Mouse (Mus musculus) c-Kit-positive CD71-positive TER-119-negative erythroid progenitor cells, embryonic 14.5 days (primary cell): ENCODE measurements around the gene Slc17a3.
A peak's percentile ranks its signal among the peaks of the same experiment; 100 is the strongest.

Source experiments
- DNase-seq: peaks from one replicate; pipeline ENCODE4 v3.0.0-alpha.2; 2013; ENCODE audit warnings: low read depth

Slc17a3 gene

DNA sequence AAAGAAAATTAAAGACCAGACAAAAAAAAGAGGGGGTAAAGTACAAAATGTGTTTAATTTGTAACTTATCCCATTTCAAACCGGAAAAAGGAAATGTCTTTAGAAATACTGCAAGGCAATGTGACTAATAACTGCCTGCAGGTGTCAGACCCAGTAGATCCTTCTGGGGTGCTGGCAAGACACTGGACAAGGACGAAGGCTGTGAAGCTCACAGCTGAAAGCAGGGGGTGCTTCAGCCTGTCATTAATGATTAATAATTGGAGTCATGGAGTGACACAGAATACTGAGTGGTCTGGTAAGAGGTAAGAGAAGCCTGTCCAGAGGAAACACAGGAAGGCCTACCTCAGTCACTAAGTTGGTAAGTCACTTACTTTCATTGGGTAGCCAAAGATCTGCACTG is at the start of gene Slc17a3:
Slc17a3 (plus strand) TSS at position 127 of the 400 bp plus-strand sequence.
- no peak for DNase-seq

DNA sequence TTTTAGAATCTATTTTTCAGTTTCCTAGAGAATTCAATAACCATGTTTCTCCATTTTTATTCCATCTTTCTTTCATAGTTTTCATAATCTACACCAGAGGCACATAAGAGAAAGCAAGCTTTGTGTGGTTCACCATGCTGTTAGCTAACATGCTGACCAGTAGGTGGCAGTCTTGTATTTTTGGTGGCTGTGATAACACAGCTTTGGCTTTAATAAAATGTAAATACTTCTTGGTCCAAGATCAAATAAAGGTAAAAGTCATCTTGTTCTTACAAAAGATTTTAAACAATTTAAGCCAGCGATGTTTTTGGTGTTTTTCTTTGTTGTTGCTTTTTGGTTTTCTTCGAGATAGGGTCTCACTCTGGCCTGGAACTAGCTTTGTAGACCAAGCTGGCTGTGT is 46.7 kb upstream of the Slc17a3 start:
- peak; percentile 53 for DNase-seq

DNA sequence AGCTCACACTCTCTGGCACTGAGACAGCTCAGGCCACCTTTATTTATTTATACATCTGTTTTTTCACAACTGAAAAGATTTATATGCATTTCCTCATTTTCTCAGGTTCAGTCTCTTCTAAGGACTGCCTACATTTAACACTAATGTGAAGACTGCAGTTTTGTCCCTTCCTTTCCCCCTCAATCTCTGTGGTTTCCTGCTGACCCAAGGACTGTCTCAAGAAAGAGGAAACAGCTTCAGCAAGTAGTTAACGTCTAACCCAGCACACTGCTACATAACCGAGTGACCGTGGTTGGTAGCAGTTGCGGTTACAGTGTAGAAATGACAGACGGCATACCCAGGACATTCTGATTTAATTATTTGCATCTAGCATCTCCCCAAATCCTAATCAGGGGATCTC is 39.8 kb upstream of the Slc17a3 start:
- no peak for DNase-seq

DNA sequence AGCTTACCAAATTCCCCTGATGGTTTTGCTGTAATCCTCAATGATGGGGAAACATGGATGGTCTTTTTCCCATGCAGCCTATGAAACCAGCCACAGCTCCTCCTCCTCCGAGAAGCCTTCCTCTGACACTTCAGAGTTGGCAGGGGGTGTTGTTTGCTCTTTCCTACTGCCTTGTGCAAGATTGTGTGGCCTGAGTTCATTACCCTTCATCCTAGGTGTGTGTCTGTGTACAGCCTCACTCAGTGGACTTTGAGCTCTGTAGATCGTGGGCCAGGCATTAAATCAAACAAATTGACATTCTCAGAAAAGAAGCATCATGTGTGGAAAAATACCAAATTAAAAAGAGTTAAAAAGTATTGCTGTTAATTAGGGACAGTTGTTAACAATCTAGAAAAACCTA is 34.7 kb upstream of the Slc17a3 start:
- no peak for DNase-seq

DNA sequence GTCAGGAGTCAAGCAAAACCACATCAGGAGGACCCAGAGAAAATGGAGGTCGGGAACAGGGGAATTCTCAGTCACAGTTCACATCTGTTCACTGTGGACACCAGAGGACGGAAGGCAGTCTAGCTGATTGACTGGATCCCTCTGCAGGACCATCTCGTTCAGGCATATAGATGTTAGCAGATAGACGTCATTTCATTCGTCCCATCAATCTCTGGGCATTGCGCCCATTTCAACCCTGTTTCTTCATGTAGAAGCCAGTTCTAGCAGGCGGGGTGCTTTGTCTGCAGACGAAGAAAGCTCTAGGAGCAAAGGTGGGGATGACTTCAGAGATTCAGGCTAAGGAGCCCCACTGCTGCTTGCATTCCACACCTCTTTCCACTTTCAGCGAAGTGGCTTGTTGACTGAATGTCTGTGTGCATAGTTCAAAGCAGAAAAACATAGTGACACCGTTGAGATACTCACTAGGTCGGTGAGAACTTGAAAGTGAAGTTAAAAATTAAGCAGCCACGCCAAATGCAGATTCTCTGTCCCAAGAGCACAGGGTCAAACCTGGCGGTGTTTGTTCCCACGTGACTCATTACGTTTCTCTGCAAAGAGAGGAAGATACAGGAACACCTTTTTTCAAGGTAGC is 32.7 kb upstream of the Slc17a3 start, which contains the start of gene Slc17a2:
Slc17a2 (plus strand) TSS at position 572 of the 631 bp plus-strand sequence.
- no peak for DNase-seq

DNA sequence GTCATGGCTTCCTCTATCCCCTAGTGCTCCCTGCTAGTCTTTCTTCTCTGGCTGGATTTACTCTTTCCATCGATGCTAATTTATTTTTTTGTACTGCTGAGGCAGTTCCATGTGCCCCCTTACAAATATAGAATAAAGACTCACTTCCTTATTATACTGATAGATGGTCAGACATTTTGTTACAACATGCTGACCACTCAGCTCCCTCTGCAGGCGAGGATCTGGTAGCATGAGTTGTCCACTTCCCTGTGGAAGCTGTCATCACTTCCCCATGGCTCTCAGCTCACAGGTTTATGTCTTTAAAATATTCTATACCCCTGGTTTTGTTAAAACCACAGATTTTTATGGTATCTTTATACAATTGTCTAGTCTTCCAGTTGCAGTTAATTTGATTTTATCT is 23.1 kb upstream of the Slc17a3 start:
- no peak for DNase-seq

DNA sequence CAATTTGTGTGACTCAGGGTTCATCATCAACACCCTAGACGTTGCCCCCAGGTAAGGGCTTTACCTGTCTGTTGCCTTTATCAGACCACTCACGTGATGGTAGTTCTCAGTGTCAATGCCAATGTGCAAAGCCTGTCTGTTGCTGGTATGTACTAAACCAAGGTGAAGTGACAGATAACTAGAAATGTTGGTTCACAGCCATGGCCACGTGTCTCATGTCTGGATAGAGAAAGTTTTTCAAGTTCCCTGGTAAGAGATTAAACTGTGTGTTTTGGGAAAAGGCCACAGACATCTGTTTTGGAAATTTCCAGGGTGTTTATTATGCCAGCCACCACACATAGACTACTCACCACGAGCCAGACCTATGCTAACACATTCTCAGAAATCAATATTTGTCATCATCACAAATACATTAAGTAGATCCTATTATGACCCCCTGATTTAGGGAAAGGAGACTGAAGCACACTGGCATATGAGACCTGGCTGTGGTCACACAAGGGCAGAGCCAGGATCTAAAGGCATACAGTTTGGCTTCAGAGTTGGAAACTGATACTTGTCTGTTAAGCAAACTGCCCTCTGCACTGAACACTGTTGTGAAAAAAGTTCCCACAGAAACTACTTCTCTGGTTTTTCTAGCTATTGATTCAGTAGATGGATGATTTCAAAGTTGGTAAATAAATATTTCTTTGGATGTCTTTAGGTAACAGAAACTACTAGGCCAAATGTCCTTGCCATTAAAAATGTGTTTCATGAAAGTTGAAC is 18.9 kb upstream of the Slc17a3 start:
- no peak for DNase-seq

DNA sequence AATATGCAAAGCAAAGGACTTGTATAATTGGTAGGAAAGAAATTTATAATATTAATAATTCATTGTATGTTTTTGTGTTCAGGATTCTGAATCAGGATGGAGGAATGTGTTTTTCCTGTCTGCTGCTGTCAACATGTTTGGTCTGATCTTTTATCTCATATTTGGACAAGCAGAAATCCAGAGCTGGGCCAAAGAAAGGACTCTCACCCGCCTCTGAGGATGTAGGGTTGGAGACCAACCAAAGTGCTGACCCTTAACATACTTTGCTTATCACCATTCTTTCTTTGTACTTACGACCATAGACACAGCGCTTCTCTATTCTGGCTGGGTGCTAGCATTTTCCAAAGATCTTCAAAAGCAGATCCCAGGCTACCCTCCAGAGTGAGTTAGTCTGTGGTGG is 17.0 kb upstream of the Slc17a3 start:
- DNase-seq, result no peak

DNA sequence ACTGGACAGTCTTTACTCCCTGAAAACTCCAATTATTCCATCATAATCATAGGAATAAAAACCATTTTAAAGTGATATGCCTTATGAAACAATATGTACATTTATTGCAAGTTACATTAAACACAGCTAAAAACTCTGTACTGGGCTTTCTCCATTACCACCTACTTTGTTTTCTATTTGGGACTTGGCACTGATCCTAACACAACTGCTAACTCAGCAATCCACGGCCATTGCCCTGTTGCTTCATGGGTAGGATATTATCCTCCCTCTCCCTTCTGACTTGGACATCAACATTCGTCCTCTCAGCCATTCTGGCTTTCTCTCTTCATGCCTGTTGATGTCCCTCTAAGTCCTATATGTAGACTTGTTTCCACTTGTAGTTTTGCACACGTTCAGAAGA is 12.6 kb upstream of the Slc17a3 start:
- no peak for DNase-seq

DNA sequence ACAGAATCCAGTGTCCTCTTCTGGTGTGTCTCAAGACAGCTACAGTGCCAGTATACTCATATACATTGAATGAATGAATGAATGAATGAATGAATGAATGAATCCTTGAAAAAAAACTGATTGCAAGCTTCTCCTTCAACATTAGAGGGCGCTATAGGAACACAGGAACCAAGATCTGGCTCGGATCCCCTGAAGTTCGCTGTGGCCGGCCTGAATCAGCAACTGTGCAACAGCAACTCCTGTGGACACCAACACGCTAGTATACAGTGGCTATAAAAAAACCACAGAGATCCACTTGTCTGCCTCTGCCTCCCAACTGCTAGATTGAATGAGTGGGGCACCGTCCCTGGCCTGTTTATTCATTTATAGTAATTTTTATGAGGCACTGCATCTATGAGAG is 6.2 kb upstream of the Slc17a3 start:
- peak; percentile 10 for DNase-seq

DNA sequence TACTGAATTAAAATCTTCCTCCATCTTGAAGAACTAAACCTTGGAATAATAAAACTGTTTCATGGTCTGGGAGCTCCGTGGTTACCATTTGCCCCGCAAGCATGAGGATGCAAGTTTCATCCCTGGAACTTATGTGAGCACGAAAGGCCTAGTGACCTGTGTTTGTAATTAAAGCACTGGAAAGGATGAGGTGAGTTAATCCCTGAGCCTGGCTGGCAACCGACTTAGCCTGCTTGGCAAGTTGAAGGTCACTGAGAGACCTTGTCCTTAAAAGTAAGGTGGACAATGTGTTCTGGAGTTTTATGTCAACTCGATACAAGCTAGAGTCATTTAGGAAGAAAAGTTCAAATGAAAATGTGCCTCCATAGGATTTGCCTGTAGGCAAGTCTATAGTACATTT is 4.4 kb upstream of the Slc17a3 start:
- no peak for DNase-seq

DNA sequence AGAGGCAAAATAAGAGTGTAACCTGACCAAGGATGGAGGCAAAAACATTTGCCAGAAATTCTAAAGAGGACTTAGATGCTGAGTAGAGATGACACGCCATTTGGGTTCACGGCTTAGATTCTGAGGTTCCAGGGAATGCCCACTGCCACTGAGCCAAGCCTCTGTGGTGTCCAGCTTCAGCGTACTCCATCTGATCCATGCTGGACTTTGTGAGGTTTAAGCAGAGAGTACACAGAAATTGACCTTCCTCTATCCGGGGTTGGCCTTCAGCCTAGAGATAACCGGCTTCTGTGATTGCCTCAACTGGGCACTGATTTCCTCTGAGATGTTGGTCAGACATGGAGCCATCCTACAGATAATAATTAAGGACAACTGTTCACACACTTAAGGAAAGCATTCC is 2.6 kb upstream of the Slc17a3 start:
- DNase-seq, result no peak

DNA sequence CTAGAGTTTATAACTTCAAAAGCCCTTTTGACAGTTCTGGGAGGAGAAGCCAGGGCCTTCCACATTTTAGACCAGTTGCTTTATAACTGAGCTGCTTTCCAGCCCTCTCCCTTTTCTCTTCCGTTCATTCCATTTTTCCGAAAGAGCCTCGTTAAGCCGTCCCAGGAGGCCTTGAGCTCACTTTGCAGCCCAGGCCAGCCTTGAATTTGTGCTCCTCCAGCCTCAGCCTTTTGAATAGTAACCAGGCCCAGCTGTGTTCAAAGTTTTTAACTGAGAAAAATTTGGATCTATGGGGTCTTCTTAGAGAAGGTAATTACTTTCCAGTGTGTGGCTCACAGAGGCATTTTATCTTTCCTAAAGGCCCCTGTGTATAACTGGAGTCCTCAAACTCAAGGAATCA is 6.6 kb downstream of the Slc17a3 start:
- no peak for DNase-seq

DNA sequence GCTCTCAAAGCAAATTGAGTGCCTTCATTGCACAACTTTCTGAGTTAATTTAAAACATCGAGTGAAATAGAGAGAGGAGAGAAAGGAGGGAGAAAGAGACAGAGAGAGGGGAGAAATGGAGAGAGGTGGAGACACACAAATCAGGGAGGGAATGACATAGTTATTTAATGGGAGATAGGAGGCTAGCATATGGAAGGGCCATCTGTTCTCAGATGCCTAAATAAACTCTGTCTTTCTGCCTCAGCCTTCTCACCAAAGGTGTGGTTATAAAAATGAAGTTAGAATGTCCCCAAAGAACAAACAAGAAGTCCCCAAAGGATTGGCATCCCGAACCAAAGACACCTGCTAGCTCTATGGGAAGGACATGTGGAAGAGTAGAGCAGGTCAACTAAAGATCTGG is 10.1 kb downstream of the Slc17a3 start:
- DNase-seq, result no peak

DNA sequence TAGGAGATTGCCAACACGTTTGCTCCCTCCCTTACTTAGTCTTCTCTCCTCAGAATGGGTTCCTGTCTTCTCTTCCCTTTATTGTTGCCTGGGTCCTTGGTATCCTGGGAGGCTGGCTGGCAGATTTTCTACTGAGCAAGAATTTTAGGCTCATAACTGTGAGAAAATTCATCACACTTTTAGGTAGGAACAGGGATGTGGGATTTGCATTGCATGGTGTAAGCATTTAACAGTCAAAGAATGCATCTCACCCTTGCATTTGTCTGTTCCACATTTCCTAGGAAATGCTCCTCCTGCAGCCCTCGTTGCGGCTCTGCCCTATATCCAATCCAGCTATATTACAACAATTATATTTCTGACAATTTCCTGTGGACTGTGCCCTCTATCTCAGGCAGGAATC is 17.2 kb downstream of the Slc17a3 start:
- no peak for DNase-seq

DNA sequence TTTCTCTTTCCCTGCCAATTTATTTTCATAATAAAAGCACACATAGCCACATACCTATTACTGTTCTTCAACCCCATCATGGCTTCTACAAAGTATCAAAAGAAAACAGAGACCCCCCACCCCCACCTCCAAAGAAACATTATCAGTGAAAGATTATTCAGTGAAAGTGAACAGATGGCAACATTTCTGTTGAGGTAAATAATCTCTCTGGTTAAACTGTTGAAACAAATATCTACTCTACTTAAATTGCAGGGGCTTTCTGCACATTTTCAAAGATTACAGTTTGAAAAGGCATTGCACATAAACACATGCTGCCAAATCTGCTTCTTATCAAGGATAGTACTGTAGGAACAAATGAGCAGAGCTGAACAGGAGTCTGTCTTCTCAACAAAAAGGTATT is 22.6 kb downstream of the Slc17a3 start:
- DNase-seq, result no peak

DNA sequence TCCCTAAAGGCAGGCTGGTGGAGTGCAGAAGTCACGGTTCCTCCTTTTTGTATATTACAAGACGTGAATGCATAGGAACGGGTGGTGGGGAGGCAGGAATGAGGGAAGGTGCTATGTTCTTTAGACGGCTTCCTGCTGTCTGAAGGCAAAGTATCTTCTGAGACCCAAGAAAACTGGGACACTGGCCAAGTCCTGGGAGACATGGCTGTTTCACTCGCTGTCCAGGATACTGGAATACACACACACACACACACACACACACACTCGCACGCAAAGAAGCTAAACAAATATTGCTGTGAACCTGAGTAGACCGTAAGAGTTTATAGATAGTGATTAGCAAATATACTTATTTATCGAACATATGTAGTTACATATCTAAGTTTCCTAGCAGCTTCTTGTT is 25.5 kb downstream of the Slc17a3 start:
- DNase-seq, result no peak

DNA sequence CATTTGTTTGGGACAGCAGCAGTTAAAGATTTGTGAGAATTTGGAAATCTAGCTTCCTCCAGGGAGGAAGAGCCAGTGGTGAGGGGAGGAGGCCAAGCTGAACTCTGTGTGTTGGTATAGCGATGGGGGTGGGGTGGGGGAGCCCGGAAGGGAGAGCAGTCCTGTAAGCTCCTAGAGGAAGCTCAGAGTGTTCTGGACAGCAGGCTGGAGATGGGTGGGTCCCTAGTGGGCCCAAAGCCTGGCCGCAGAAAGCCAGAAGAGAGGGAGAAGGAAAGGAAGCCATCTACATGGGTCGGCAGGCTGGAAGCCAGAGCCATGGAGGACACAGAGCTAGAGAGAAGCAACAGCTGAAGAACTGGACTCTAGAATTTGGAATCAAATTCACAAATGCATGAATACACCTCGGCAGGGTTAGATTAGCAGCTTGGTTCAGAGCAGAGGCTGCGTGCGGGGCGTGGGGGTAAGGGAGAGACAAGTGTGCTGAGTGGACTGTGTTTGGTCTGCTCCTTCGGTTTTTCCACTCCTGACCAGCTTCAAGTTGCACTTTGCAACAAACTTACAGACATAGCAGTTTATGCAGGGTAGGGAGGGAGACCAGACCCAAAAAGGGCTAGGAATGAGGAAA is 27.0 kb downstream of the Slc17a3 start:
- no peak for DNase-seq

DNA sequence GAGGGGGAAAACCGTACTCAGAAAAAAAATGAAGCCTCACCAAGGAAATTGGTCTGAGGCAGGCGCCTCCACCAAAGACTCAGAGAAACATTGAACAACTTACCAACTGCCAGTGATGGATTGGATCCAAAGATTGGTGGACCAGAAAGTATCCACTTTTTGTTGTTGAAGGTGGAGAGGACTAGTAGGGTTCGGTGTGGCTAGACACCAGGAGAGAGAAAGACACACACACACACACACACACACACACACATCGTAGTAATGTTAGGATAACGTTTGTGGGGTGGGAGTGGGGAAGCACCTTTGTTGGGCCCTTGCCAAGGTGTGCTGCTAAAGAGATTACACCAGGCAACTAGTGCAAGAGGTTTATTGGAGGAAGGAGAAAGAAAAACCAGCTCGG is 27.8 kb downstream of the Slc17a3 start:
- DNase-seq, result no peak

DNA sequence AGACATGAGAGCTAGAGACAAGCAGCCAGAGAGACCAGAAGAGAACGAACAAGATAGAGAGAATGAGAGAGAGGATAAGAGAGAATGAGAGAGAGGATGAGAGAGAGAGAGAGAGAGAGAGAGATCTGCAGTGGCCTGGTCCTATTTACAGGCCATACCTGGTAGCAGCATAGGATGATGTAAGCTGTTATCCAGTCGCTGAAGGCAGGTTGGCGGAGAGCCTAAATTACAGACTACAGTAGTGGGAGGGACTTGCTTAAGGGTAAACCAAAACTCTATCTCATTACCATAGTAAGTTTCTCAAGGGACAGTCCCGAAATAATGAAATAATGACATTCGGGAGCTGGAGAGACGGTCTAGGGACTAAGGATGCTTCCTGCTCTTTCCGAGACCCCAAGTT is 28.2 kb downstream of the Slc17a3 start, which contains the start of gene Slc17a1:
Slc17a1 (plus strand) TSS at position 346 of the 400 bp plus-strand sequence.
- DNase-seq, result no peak

DNA sequence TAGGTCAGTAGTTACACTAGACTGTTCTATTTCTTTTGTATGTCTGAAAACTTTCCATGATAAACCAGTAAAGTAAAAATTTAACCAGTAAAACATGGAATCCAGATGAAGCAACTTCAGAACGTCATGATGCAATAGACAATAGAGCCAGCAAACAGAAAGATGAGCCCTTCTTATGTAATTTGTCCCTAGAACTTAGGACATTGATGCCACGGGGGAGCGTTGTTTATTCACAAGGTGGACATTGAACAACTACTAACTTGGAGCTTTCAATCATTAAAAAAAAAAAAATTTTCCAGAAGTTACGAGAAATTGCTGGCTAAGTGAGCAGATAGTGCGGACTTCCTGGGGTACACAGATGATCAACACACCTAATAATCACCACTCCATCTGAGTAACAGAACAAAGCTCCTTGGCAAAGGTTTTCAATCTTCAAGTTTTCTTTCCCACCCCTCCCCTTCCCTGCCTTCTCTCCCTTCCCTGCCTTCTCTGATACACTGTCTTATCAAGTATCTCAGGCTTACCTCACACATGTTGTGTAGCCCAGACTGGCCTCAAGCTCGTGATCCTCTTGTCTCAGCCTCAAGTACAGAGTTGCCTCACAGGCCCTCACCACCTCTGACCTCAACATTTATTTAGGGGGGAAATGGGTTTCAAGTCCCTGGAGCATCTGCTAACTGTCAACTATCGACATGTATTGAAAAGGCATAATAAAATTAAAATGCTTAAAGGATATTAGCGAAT is 29.7 kb downstream of the Slc17a3 start:
- no peak for DNase-seq

DNA sequence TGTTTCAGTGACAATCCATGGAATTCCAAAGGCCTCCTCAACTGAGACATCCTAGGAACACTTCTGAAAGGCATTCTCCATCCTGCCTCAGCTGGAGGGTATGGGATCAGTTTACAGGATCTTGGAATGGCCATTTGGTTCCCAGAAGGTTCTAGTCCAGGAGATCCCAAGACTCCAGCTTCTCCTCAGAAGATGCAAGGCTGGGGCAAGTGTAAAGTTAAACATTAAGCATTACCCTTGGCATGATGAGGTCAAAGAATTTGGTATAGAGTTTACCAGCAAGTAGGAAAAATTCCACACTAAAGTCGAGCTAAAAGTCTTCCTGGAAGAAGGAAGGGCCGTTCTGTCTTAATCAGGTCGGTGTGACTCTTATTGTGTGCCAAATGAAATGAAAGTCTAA is 30.8 kb downstream of the Slc17a3 start:
- DNase-seq, result no peak

DNA sequence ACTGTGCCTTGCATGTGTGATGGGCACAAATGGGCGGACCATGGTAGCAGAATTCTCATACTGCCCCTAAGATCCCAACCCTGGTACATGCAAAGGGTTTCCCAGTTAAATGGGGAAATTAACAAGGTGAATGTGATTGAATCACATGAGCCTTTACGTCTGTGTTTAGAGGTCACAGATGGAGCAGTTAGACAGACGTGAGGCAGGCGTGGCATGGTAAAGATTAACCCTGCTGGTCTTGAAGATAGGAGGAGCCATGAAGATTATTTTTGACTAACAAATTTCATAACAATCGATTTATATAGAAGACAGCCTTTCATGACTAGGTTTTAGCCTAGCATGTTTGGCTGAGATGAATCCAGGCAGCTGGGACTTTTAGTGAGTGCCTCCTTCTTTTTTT is 33.9 kb downstream of the Slc17a3 start:
- no peak for DNase-seq
